Mouse (Mus musculus) stomach, postnatal 0 days (tissue): ENCODE measurements around the gene Mtmr3. TPM values are rescaled to one million over a fixed set of nuclear protein-coding genes. Genes with fewer than 3 reads are reported as not detected.

Experiments used
- ATAC-seq: fragments of 200-750 bp; cut with Nextera tagmentation; 2 replicates; pipeline ENCODE4 v1.8.0; 2017; ENCODE audit not compliant: low FRiP score, low TSS enrichment
- DNase-seq: peaks from one replicate; pipeline ENCODE4 v3.0.0-alpha.2; 2016; ENCODE audit warnings: low spot score
- H3K27ac ChIP-seq: fragments of 300-500 bp; sonication (generic); replicated peaks from 2 replicates; pipeline ENCODE4 v1.5.1; 2014; ENCODE audit warnings: mild to moderate bottlenecking, control low read depth
- H3K27me3 ChIP-seq: fragments of 300-500 bp; sonication (generic); 2 replicates; pipeline ENCODE4 v1.6.1; 2014; ENCODE audit warnings: low read length; ENCODE audit not compliant: control insufficient read depth, insufficient read depth
- H3K36me3 ChIP-seq: fragments of 300-500 bp; sonication (generic); 2 replicates; pipeline ENCODE4 v1.6.1; 2014; ENCODE audit warnings: low read length, mixed read lengths; ENCODE audit not compliant: control insufficient read depth, insufficient read depth
- H3K4me1 ChIP-seq: fragments of 300-500 bp; sonication (generic); replicated peaks from 2 replicates; pipeline ENCODE4 v1.6.1; 2014; ENCODE audit warnings: antibody characterized with exemption; ENCODE audit not compliant: control insufficient read depth, insufficient read depth
- H3K4me2 ChIP-seq: fragments of 300-500 bp; sonication (generic); replicated peaks from 2 replicates; pipeline ENCODE4 v1.6.1; 2014; ENCODE audit warnings: low read depth, mild to moderate bottlenecking, control low read depth, moderate library complexity
- H3K4me3 ChIP-seq: fragments of 300-500 bp; sonication (generic); 2 replicates; pipeline ENCODE4 v1.5.1; 2014; ENCODE audit warnings: low read depth, low read length, control low read depth
- H3K9ac ChIP-seq: fragments of 300-500 bp; sonication (generic); 2 replicates; pipeline ENCODE4 v1.6.1; 2014; ENCODE audit warnings: mild to moderate bottlenecking, low read length, control low read depth, mixed read lengths
- H3K9me3 ChIP-seq: fragments of 300-500 bp; sonication (generic); 2 replicates; pipeline ENCODE4 v1.6.1; 2016; ENCODE audit warnings: low read length; ENCODE audit not compliant: control insufficient read depth
- CTCF ChIP-seq: IDR thresholded peaks from 2 replicates; pipeline ENCODE4 v1.5.1; 2016; ENCODE audit warnings: antibody characterized with exemption, low read depth, mild to moderate bottlenecking, moderate library complexity
- EP300 ChIP-seq: optimal IDR thresholded peaks from 2 replicates; pipeline ENCODE3; 2016; ENCODE audit warnings: antibody characterized with exemption
- WGBS: fragments of 180-500 bp; shearing (Covaris S2); extraction: QIAGEN DNeasy Blood & Tissue Kit; methylation state at CpG from one replicate; pipeline ENCODE4 v1.1.7; 2014; 5-methylcytosine and 5-hydroxymethylcytosine counted together
- polyA plus RNA-seq: library from polyadenylated mRNA; unstranded; fragments of >200 nt; fragmentation: Nextera tagmentation; extraction: Ambion mirVana; gene quantifications from 2 replicates; pipeline ENCODE4 v1.2.1, GENCODE M21; 2015

Mtmr3 gene
- polyA plus RNA-seq, 1 experiment from 2014 or later, result 11.7 TPM

DNA sequence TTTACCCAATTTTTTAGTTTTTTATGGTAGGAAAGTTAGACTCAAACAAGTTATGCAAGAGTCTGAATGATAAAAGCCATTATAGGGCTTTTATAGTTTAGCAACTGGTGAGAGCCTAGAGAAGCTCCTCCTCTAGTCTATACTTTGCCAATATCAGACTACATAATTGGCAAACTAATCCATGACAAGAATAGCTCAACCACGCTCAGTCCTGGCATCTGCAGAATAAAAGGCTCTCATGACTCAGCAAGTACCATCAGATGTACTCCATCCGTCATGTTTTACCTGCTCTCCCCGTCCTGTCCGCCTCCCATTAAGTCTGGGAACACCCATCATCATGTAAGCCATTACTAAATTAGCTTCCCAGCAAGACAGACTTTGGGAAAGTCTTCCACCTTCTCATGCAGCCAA lies 23.2 kb downstream of the Mtmr3 start:
- Histone ChIP-seq H3K27ac (no peak overlapping the region), H3K9ac (no peak overlapping the region), H3K27me3 (no peaks in the 10 kb centered on the region), H3K36me3 (no peaks in the 10 kb centered on the region), H3K4me1 (no peaks in the 10 kb centered on the region), H3K4me2 (no peak overlapping the region), H3K9me3 (no peaks in the 10 kb centered on the region), H3K4me3 (no peak overlapping the region)
- no peak for DNase-seq
- WGBS, result 34% methylated on average over 4 of the region's 4 CpGs
- no peak for ATAC-seq
- TF ChIP-seq EP300 (no peak), CTCF (no peak)

DNA sequence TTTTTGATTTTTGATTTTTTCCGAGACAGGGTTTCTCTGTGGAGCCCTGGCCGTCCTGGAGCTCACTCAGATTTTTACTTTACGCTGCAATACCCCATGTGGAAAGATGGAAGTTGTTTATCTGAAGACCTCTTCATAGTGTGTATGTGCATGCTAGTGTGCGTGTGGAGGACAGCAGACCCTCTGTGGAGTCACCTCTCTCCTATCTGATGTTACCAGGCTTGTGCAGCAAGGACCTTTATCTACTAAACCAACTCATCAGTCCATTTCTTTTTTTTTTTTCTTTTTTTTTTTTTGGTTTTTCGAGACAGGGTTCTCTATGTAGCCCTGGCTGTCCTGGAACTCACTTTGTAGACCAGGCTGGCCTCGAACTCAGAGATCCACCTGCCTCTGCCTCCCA lies 28.3 kb downstream of the Mtmr3 start:
- no peak overlapping the region for H3K4me3 ChIP-seq
- no peak overlapping the region for H3K4me2 ChIP-seq
- TF ChIP-seq CTCF, result no peak
- TF ChIP-seq EP300, result no peak
- no peaks in the 10 kb centered on the region for H3K27me3 ChIP-seq
- no peaks in the 10 kb centered on the region for H3K4me1 ChIP-seq
- no peaks in the 10 kb centered on the region for H3K9me3 ChIP-seq
- no peaks in the 10 kb centered on the region for H3K36me3 ChIP-seq
- DNase-seq, result no peak
- H3K27ac ChIP-seq, result no peak overlapping the region
- no peak overlapping the region for H3K9ac ChIP-seq
- ATAC-seq, result no peak
- 95% methylated on average over 6 of the region's 6 CpGs for WGBS

DNA sequence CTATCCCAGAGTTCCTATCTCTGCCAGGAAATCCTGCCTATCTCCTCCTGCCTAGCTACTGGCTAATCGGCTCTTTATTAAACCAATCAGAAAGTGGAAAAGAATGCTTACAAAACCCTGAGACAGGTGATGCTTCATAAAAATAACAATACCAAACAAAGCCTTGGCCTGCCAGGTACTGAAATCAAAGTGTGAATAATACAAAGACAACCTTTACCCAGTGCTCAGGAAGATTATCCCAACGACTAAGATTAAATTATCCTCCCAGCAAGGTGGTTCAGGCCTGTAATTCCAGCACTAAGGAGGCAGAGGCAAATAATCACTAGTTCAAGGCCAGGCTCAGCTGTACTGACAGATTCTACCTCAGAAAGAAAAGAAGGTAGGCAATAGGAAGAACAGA lies 29.1 kb downstream of the Mtmr3 start:
- Histone ChIP-seq H3K9me3 (no peaks in the 10 kb centered on the region), H3K9ac (no peak overlapping the region), H3K4me2 (no peak overlapping the region), H3K27ac (no peak overlapping the region), H3K4me1 (no peaks in the 10 kb centered on the region), H3K27me3 (no peaks in the 10 kb centered on the region), H3K36me3 (no peaks in the 10 kb centered on the region), H3K4me3 (no peak overlapping the region)
- WGBS, result 82% methylated on average over 2 of the region's 2 CpGs
- TF ChIP-seq CTCF (no peak), EP300 (no peak)
- DNase-seq (no peak), ATAC-seq (no peak)

DNA sequence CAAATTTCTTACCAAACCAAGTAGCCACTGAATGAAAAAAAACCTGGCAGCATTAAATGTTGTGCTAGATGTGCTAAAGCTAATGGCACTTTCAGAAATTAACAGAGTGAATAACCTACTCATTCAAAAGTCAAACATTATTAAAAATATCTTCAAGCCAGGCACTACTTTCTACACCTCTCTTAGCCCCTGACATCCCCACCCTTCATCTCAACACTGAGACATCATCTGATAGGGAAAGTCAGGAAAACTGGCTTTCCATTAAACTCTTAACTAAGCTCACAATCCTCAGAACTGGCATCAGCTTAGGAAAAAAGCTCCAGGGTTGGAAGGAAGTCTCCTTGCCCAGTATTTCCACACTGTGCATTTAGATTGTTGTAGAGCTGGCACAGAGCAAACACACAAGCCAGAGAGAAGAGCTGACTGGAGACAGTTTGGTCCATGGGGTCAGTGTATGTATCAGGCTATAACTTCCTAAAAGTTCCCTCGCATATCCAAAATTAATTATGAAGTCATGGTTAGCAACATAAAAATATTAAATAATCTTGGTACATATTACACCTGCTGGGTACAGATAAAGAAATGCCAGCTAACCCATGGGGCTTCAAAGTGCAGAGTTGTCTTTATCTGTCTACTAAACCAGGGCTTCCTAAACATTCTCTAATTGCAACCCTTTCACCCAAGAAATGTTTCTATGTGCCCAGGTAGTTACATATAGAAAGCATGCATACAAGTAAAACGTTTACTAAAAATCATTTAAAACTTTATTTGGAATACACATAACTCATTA lies 41.2 kb downstream of the Mtmr3 start:
- Histone ChIP-seq H3K4me3 (no peak overlapping the region), H3K9me3 (no peaks in the 10 kb centered on the region), H3K4me2 (no peak overlapping the region), H3K27ac (no peak overlapping the region), H3K9ac (no peak overlapping the region), H3K36me3 (no peaks in the 10 kb centered on the region), H3K4me1 (no peaks in the 10 kb centered on the region), H3K27me3 (no peaks in the 10 kb centered on the region)
- ATAC-seq, result no peak
- 88% methylated on average over 2 of the region's 2 CpGs for WGBS
- TF ChIP-seq EP300 (no peak), CTCF (no peak)
- no peak for DNase-seq

DNA sequence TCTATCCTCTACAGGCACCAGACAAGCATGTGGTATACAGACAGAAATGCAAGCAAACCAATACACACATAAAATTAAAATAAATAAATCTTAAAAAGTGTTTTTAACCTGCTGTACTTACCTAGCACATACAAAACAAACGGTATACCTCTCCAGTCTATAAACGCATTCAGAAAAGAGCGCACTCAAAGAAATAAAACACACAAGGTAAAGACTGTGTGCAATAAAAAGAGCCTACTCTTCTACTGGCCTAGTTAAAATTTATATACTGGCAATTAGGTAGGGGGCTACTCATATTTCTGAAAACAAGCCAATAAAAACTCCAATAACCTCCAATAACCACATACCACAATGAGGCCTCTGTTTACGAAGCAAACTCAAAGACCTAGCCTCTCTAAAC lies 47.1 kb downstream of the Mtmr3 start:
- H3K27me3 ChIP-seq, result no peaks in the 10 kb centered on the region
- no peak for DNase-seq
- no peaks in the 10 kb centered on the region for H3K36me3 ChIP-seq
- TF ChIP-seq CTCF, result no peak
- TF ChIP-seq EP300, result no peak
- WGBS, result 90% methylated on average over 4 of the region's 4 CpGs
- no peak overlapping the region for H3K4me3 ChIP-seq
- no peak for ATAC-seq
- no peak overlapping the region for H3K4me2 ChIP-seq
- no peaks in the 10 kb centered on the region for H3K9me3 ChIP-seq
- no peak overlapping the region for H3K27ac ChIP-seq
- H3K4me1 ChIP-seq, result no peaks in the 10 kb centered on the region
- no peak overlapping the region for H3K9ac ChIP-seq

DNA sequence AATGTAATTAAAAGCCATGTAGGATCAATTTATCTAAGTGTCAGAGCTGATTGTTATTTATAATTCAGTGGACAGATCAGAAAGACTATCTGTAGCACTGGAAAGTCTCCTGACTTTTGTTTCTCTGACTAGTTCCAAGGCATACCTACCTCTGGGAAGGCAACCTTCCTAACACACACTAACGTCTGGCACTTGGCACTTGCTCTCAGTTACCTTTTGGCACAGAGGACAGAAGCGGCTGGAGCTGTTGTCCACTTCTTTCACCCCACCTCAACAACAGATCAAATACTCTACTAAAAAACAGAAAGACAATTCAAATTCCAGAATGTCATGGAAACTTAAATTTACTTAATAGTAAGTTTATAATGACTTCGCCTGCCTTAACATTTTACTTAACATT lies 48.7 kb downstream of the Mtmr3 start:
- no peak overlapping the region for H3K27ac ChIP-seq
- 76% methylated on average over 3 of the region's 3 CpGs for WGBS
- no peaks in the 10 kb centered on the region for H3K9me3 ChIP-seq
- no peaks in the 10 kb centered on the region for H3K27me3 ChIP-seq
- ATAC-seq, result no peak
- no peaks in the 10 kb centered on the region for H3K4me1 ChIP-seq
- DNase-seq, result no peak
- H3K4me2 ChIP-seq, result no peak overlapping the region
- TF ChIP-seq CTCF (no peak), EP300 (no peak)
- no peak overlapping the region for H3K9ac ChIP-seq
- no peaks in the 10 kb centered on the region for H3K36me3 ChIP-seq
- no peak overlapping the region for H3K4me3 ChIP-seq
